Mouse (Mus musculus) MEL (cell line): Measurements from ENCODE around the gene Itgb3bp. TPM values are rescaled to one million over a fixed set of nuclear protein-coding genes. Genes with fewer than 3 reads are reported as not detected.

Experiments used
- DNase-seq: peaks from one replicate; pipeline ENCODE4 v3.0.0; 2011; ENCODE audit warnings: low read depth, low spot score
- H3K27ac ChIP-seq: 2 replicates; pipeline ENCODE4 v1.5.1; 2012; ENCODE audit warnings: low read depth, mild to moderate bottlenecking, control low read depth, low read length, moderate library complexity; ENCODE audit not compliant: control insufficient read depth
- H3K27me3 ChIP-seq, 2 experiments: fragments of 150-350 bp in 1 of 2; sonication (generic) in 1 of 2; 2 replicates each; pipeline ENCODE4 v1.6.1; 2012; ENCODE audit warnings: low read length in 2 of 2, mild to moderate bottlenecking in 2 of 2, improper control_type of control experiment in 1 of 2, moderate library complexity in 1 of 2; ENCODE audit not compliant: insufficient read depth in 2 of 2, control insufficient read depth in 1 of 2
- H3K36me3 ChIP-seq, 2 experiments: 2 replicates each; pipeline ENCODE4 v1.6.1; 2012 to 2014; ENCODE audit warnings: low read length in 2 of 2, improper control_type of control experiment in 1 of 2, inconsistent platforms in 1 of 2, mild to moderate bottlenecking in 1 of 2; ENCODE audit not compliant: insufficient read depth in 2 of 2, control insufficient read depth in 1 of 2
- H3K4me1 ChIP-seq, 2 experiments: fragments of 150-350 bp in 1 of 2; sonication (generic) in 1 of 2; 2 replicates each; pipeline ENCODE4 v1.6.1; 2012; ENCODE audit warnings: low read length in 2 of 2, improper control_type of control experiment in 1 of 2, mild to moderate bottlenecking in 1 of 2; ENCODE audit not compliant: insufficient read depth in 2 of 2, control insufficient read depth in 1 of 2
- H3K4me3 ChIP-seq, 2 experiments: fragments of 150-350 bp in 1 of 2; sonication (generic) in 1 of 2; 2 replicates each; pipeline ENCODE4 v1.5.1; 2012; ENCODE audit warnings: low read depth in 2 of 2, low read length in 2 of 2, mild to moderate bottlenecking in 2 of 2, moderate library complexity in 2 of 2, control low read depth in 1 of 2, improper control_type of control experiment in 1 of 2; ENCODE audit not compliant: control insufficient read depth in 1 of 2, insufficient read depth in 1 of 2
- H3K79me2 ChIP-seq: 2 replicates; pipeline ENCODE4 v1.6.1; 2012; ENCODE audit warnings: mild to moderate bottlenecking, low read length, moderate library complexity; ENCODE audit not compliant: control insufficient read depth, poor library complexity, insufficient read depth
- H3K9ac ChIP-seq: 2 replicates; pipeline ENCODE4 v1.6.1; 2012; ENCODE audit warnings: low read depth, mild to moderate bottlenecking, control low read depth, low read length, moderate library complexity; ENCODE audit not compliant: control insufficient read depth, poor library complexity, severe bottlenecking
- H3K9me3 ChIP-seq: fragments of 150-350 bp; sonication (generic); replicated peaks from 2 replicates; pipeline ENCODE4 v1.6.1; 2012; ENCODE audit warnings: mild to moderate bottlenecking, low read length, improper control_type of control experiment, moderate library complexity; ENCODE audit not compliant: insufficient read depth
- BHLHE40 ChIP-seq: IDR thresholded peaks from 2 replicates; pipeline ENCODE4 v1.6.1; 2012; ENCODE audit warnings: low read depth, mild to moderate bottlenecking, inconsistent platforms, low read length, improper control_type of control experiment, borderline replicate concordance
- CHD1 ChIP-seq: IDR thresholded peaks from 2 replicates; pipeline ENCODE4 v1.6.1; 2012; ENCODE audit warnings: low read depth, mild to moderate bottlenecking, inconsistent platforms, low read length, improper control_type of control experiment
- CHD2 ChIP-seq: IDR thresholded peaks from 2 replicates; pipeline ENCODE4 v1.6.1; 2011; ENCODE audit warnings: low read length, improper control_type of control experiment
- CTCF ChIP-seq, 3 experiments: IDR thresholded peaks in 2 of 3; conservative IDR thresholded peaks in 1 of 3; 2 replicates each; pipeline ENCODE4 v1.5.1; 2011 to 2012; ENCODE audit warnings: low read length in 3 of 3, low read depth in 2 of 3, mild to moderate bottlenecking in 2 of 3, improper control_type of control experiment in 1 of 3, inconsistent platforms in 1 of 3, mixed read lengths in 1 of 3, moderate library complexity in 1 of 3; ENCODE audit not compliant: control insufficient read depth in 1 of 3, insufficient read depth in 1 of 3, poor library complexity in 1 of 3, severe bottlenecking in 1 of 3
- E2F4 ChIP-seq: IDR thresholded peaks from 2 replicates; pipeline ENCODE4 v1.6.1; 2011; ENCODE audit warnings: low read depth, low read length, improper control_type of control experiment, borderline replicate concordance
- EP300 ChIP-seq, 2 experiments: IDR thresholded peaks; 2 replicates each; pipeline ENCODE4 v1.6.1; 2011; ENCODE audit warnings: improper control_type of control experiment in 2 of 2, low read length in 2 of 2, low read depth in 1 of 2, mild to moderate bottlenecking in 1 of 2
- GABPA ChIP-seq: IDR thresholded peaks from 2 replicates; pipeline ENCODE4 v1.6.1; 2012; ENCODE audit warnings: low read depth, mild to moderate bottlenecking, inconsistent platforms, low read length, improper control_type of control experiment, moderate library complexity
- GATA1 ChIP-seq: IDR thresholded peaks from 2 replicates; pipeline ENCODE4 v1.6.1; 2011; ENCODE audit warnings: low read depth, low read length, improper control_type of control experiment
- HCFC1 ChIP-seq: IDR thresholded peaks from 2 replicates; pipeline ENCODE4 v1.6.1; 2012; ENCODE audit warnings: low read depth, mild to moderate bottlenecking, inconsistent platforms, low read length, improper control_type of control experiment, moderate library complexity
- JUND ChIP-seq: IDR thresholded peaks from 2 replicates; pipeline ENCODE4 v1.6.1; 2011; ENCODE audit warnings: low read depth, mild to moderate bottlenecking, improper control_type of control experiment, low read length
- KAT2A ChIP-seq: conservative IDR thresholded peaks from 2 replicates; pipeline ENCODE4 v1.6.1; 2012; ENCODE audit warnings: low read depth, low read length, improper control_type of control experiment, inconsistent platforms
- MAFK ChIP-seq: IDR thresholded peaks from 2 replicates; pipeline ENCODE4 v1.6.1; 2011; ENCODE audit warnings: low read depth, mild to moderate bottlenecking, low read length, improper control_type of control experiment, borderline replicate concordance
- MAX ChIP-seq: IDR thresholded peaks from 2 replicates; pipeline ENCODE4 v1.6.1; 2011; ENCODE audit warnings: low read length, improper control_type of control experiment
- MYB ChIP-seq: IDR thresholded peaks from 2 replicates; pipeline ENCODE4 v1.6.1; 2011; ENCODE audit warnings: mild to moderate bottlenecking, low read depth, low read length, improper control_type of control experiment
- MYC ChIP-seq: IDR thresholded peaks from 2 replicates; pipeline ENCODE4 v1.6.1; 2011; ENCODE audit warnings: low read depth, mild to moderate bottlenecking, low read length, improper control_type of control experiment, moderate library complexity
- NELFE ChIP-seq: IDR thresholded peaks from 2 replicates; pipeline ENCODE4 v1.6.1; 2011; ENCODE audit warnings: low read depth, low read length, improper control_type of control experiment
- NRF1 ChIP-seq: IDR thresholded peaks from 2 replicates; pipeline ENCODE4 v1.6.1; 2014; ENCODE audit warnings: low read depth, mild to moderate bottlenecking, inconsistent platforms, low read length, improper control_type of control experiment, moderate library complexity; ENCODE audit not compliant: poor library complexity, insufficient read depth, severe bottlenecking
- POLR2A ChIP-seq, 2 experiments: IDR thresholded peaks; 2 replicates each; pipeline ENCODE4 v1.6.1; 2011 to 2012; ENCODE audit warnings: low read length in 2 of 2, mild to moderate bottlenecking in 2 of 2, control low read depth in 1 of 2, improper control_type of control experiment in 1 of 2, low read depth in 1 of 2, moderate library complexity in 1 of 2; ENCODE audit not compliant: control insufficient read depth in 1 of 2, insufficient read depth in 1 of 2, poor library complexity in 1 of 2
- POLR2AphosphoS2 ChIP-seq: IDR thresholded peaks from 2 replicates; pipeline ENCODE4 v1.6.1; 2011; ENCODE audit warnings: low read length, improper control_type of control experiment
- POLR2AphosphoS5 ChIP-seq: IDR thresholded peaks from 2 replicates; pipeline ENCODE4 v1.6.1; 2012; ENCODE audit warnings: low read depth, borderline replicate concordance, mild to moderate bottlenecking, inconsistent platforms, low read length, moderate library complexity, mixed read lengths
- RAD21 ChIP-seq: IDR thresholded peaks from 2 replicates; pipeline ENCODE4 v1.6.1; 2011; ENCODE audit warnings: mild to moderate bottlenecking, low read depth, low read length, improper control_type of control experiment
- RCOR1 ChIP-seq: IDR thresholded peaks from 2 replicates; pipeline ENCODE4 v1.6.1; 2012; ENCODE audit warnings: low read depth, mild to moderate bottlenecking, inconsistent platforms, low read length, improper control_type of control experiment
- SIN3A ChIP-seq: IDR thresholded peaks from 2 replicates; pipeline ENCODE4 v1.6.1; 2012; ENCODE audit warnings: low read length, improper control_type of control experiment, inconsistent platforms
- SMC3 ChIP-seq: IDR thresholded peaks from 2 replicates; pipeline ENCODE4 v1.6.1; 2011; ENCODE audit warnings: low read depth, low read length, improper control_type of control experiment
- TBP ChIP-seq: IDR thresholded peaks from 2 replicates; pipeline ENCODE4 v1.8.0; 2011; ENCODE audit warnings: low read depth, low read length, improper control_type of control experiment
- TCF12 ChIP-seq: IDR thresholded peaks from 2 replicates; pipeline ENCODE4 v1.6.1; 2014; ENCODE audit warnings: low read depth, mild to moderate bottlenecking, inconsistent platforms, low read length, improper control_type of control experiment, moderate library complexity
- UBTF ChIP-seq: IDR thresholded peaks from 2 replicates; pipeline ENCODE4 v1.6.1; 2012; ENCODE audit warnings: low read depth, mild to moderate bottlenecking, inconsistent platforms, low read length, improper control_type of control experiment, moderate library complexity, borderline replicate concordance; ENCODE audit not compliant: insufficient read depth
- USF1 ChIP-seq: IDR thresholded peaks from 2 replicates; pipeline ENCODE4 v1.6.1; 2014; ENCODE audit warnings: low read depth, mild to moderate bottlenecking, inconsistent platforms, low read length, improper control_type of control experiment, moderate library complexity
- USF2 ChIP-seq, 2 experiments: IDR thresholded peaks; 2 replicates each; pipeline ENCODE4 v1.6.1; 2011 to 2012; ENCODE audit warnings: improper control_type of control experiment in 2 of 2, low read length in 2 of 2, borderline replicate concordance in 1 of 2, inconsistent platforms in 1 of 2, low read depth in 1 of 2, mild to moderate bottlenecking in 1 of 2; ENCODE audit not compliant: insufficient read depth in 1 of 2
- ZC3H11A ChIP-seq: IDR thresholded peaks from 2 replicates; pipeline ENCODE4 v1.6.1; 2012; ENCODE audit warnings: low read depth, mild to moderate bottlenecking, inconsistent platforms, low read length, improper control_type of control experiment
- ZKSCAN1 ChIP-seq: IDR thresholded peaks from 2 replicates; pipeline ENCODE4 v1.6.1; 2012; ENCODE audit warnings: low read depth, mild to moderate bottlenecking, inconsistent platforms, low read length, improper control_type of control experiment, moderate library complexity
- ZMIZ1 ChIP-seq: IDR thresholded peaks from 2 replicates; pipeline ENCODE4 v1.6.1; 2012; ENCODE audit warnings: low read depth, mild to moderate bottlenecking, inconsistent platforms, low read length, improper control_type of control experiment, moderate library complexity
- ZNF384 ChIP-seq: IDR thresholded peaks from 2 replicates; pipeline ENCODE4 v1.6.1; 2012; ENCODE audit warnings: low read depth, mild to moderate bottlenecking, inconsistent platforms, low read length, improper control_type of control experiment
- polyA plus RNA-seq, 2 experiments: library from polyadenylated mRNA; stranded (reverse) in 1 of 2; unstranded in 1 of 2; fragments of >175 nt in 1 of 2; fragments of >200 nt in 1 of 2; gene quantifications; 2 replicates each; pipeline versions ENCODE4 v1.2.1 to v1.2.4; 2012; ENCODE audit warnings: low replicate concordance in 2 of 2, low read depth in 1 of 2; ENCODE audit not compliant: insufficient read length in 2 of 2, insufficient read depth in 1 of 2, missing spikeins in 1 of 2
- total RNA-seq: library from RNA; depleted of rRNA; stranded (reverse); fragments of 300-350 nt; gene quantifications from 2 replicates; pipeline ENCODE4 v1.2.3, GENCODE M21; 2012

Itgb3bp gene
- total and polyA plus RNA-seq, 3 experiments = 5.5 to 6.5 TPM; not detected in 1

DNA sequence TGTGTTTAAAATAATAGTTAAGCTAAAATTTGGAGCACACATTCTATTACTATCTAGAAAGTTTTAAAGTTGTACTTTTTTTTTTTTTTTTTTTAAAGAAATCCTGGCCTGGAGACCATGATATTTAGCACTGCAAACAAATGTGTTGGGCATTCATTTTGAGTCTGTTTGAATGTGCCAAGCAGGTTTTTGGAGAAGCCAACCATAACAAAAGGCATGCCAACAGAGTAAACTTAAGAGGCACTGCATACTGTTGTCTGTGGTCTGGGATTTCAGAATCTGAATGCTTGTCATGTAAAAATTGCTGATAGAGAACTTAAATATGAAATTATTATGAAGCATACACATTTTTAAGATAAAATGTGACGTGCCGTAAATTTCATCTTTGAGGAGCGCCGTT, 27.6 kb upstream of the Itgb3bp start:
- no peak for TF ChIP-seq USF1
- TF ChIP-seq ZKSCAN1 = no peak
- no peak for TF ChIP-seq RAD21
- TF ChIP-seq CTCF (IDR thresholded peaks at IDR 0.05 in 2 of 3, conservative IDR thresholded peaks at IDR 0.05 in 1 of 3; ENCODE audit: control insufficient read depth in 1 of 3, insufficient read depth in 1 of 3, low read depth in 2 of 3, low read length in 3 of 3, poor library complexity in 1 of 3, severe bottlenecking in 1 of 3) = no peak
- TF ChIP-seq SIN3A = no peak
- TF ChIP-seq ZMIZ1 = no peak
- TF ChIP-seq GATA1 = no peak
- TF ChIP-seq USF2 (IDR thresholded peaks at IDR 0.05; ENCODE audit: borderline replicate concordance in 1 of 2, insufficient read depth in 1 of 2, low read depth in 1 of 2, low read length in 2 of 2) = no peak
- no peak for TF ChIP-seq HCFC1
- no peak for TF ChIP-seq MAX
- TF ChIP-seq CHD1 = no peak
- TF ChIP-seq KAT2A = no peak
- no peak for TF ChIP-seq NRF1
- TF ChIP-seq GABPA = no peak
- TF ChIP-seq POLR2AphosphoS5 = no peak
- no peak for TF ChIP-seq MAFK
- TF ChIP-seq JUND = no peak
- TF ChIP-seq ZNF384 = no peak
- TF ChIP-seq BHLHE40 = no peak
- 0 out of 4 replicates have a peak, but pooled peaks cover 0 to 2% of the 10 kb centered on the region in 2 experiments for H3K4me1 ChIP-seq

DNA sequence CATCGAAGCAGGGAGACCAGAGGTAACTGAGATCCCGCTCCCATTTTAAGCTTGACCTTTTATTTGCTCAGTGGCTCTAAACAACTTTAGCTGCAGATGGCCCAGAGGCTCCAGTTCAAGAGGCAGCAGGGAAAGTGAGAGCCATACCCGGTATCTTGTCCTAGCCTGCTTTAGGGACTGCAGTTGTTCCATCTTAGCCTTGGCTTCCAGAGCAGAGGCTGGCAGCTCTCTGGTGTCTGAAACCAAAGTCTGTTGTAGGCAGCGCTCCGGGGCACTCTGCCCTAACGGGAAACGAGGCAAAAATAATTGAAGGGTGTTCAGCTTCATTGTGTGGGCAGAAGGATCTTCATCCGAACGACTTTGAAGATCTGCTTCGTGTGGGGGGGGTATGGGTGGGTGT, 25.8 kb upstream of the Itgb3bp start:
- H3K27ac ChIP-seq = no peak overlapping the region
- H3K4me1 ChIP-seq = 0 out of 4 replicates have a peak, but pooled peaks cover 0 to 2% of the 10 kb centered on the region in 2 experiments
- H3K9me3 ChIP-seq = no peaks in the 10 kb centered on the region
- DNase-seq = no peak
- no peaks in the 10 kb centered on the region; the same call in 1 of the 2 replicates for H3K79me2 ChIP-seq
- no peaks in the 10 kb centered on the region for H3K27me3 ChIP-seq
- H3K4me3 ChIP-seq = no peak overlapping the region
- TF ChIP-seq NELFE (no peak), UBTF (no peak), E2F4 (no peak), TBP (no peak), RCOR1 (no peak), POLR2A (IDR thresholded peaks at IDR 0.05; ENCODE audit: control insufficient read depth in 1 of 2, insufficient read depth in 1 of 2, low read depth in 1 of 2, low read length in 2 of 2, poor library complexity in 1 of 2) (no peak), TCF12 (no peak), USF2 (IDR thresholded peaks at IDR 0.05; ENCODE audit: borderline replicate concordance in 1 of 2, insufficient read depth in 1 of 2, low read depth in 1 of 2, low read length in 2 of 2) (no peak), ZMIZ1 (no peak), POLR2AphosphoS2 (no peak), ZC3H11A (no peak), SMC3 (no peak), CHD2 (no peak), MYB (no peak), MYC (no peak), EP300 (IDR thresholded peaks at IDR 0.05; ENCODE audit: low read depth in 1 of 2, low read length in 2 of 2) (no peak), ZNF384 (no peak), GABPA (no peak)
- H3K36me3 ChIP-seq = no peaks in the 10 kb centered on the region; a peak in 2 of 4 replicates
- H3K9ac ChIP-seq = no peak overlapping the region

More for the DNA sequence above, 27.6 kb upstream of the Itgb3bp start:
- no peaks in the 10 kb centered on the region for H3K9me3 ChIP-seq
- H3K36me3 ChIP-seq = no peaks in the 10 kb centered on the region; a peak in 2 of 4 replicates
- no peaks in the 10 kb centered on the region for H3K79me2 ChIP-seq
- no peak for DNase-seq
- no peak overlapping the region for H3K4me3 ChIP-seq
- no peak overlapping the region for H3K9ac ChIP-seq
- no peak overlapping the region for H3K27ac ChIP-seq
- no peaks in the 10 kb centered on the region for H3K27me3 ChIP-seq
